Mouse (Mus musculus) ovary, postnatal 10 days (tissue): ENCODE results near the gene Sesn3.
"Not testable (repeated sequence)": the region's sequence is repeated elsewhere in the genome, so short reads cannot be mapped to it uniquely, and the experiment has no call there.

Source experiments
- DNase-seq: peaks from one replicate; pipeline ENCODE4 v3.0.0; 2022; ENCODE audit warnings: low spot score

The Sesn3 gene

DNA sequence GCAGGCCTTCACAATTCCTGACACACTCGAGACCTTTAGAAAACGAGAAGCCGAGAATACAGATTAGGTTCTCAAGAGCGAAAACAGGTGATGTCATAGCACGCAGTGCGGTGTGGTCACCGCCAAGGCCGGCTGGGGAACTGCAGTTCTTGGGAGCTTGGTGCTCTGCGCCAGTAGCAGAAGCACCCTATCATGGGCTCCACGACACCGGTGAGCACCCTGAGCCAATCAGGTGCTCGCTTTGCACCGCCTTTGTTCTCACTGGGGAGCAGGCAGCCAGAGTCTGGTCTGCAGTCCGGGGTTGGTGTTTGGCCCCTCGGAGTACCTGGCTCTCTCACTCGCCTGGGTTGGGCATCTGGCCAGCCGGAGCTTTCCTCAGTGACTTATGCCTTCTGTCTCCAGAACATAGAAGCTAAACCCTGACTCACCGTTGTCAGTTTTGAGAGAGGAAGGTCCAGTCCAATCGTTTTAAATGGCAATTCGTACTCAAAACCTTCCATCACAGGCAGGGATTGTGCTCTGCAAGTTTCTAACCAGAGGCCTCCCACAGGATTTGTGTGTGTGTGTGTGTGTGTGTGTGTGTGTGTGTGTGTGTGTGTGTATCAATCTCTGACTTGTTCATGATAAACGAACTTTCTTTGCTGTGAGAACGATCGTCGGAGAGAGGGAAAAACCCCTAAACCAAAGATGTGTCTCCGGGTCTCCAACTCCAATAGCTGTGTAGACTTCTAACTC, at the start of gene Sesn3:
Sesn3 (plus strand) TSS at position 82 of the 735 bp plus-strand sequence.
- peak; percentile 58 for DNase-seq

DNA sequence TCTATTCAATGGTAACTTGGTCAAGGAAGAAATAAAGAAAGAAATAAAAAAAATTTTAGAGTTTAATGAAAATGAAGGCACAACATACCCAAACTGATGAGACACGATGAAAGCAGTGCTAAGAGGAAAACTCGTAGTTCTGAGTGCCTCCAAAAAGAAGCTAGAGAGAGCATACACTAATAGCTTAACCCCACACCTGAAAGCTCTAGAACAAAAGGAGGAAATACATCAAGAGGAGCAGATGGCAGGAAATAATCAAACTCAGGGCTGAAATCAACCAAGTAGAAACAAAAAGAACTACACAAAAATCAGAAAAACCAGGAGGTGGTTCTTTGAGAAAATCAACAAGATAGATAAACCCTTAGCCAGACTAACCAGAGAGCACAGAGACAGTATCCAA, 47.8 kb upstream of the Sesn3 start:
- not testable (repeated sequence) for DNase-seq

DNA sequence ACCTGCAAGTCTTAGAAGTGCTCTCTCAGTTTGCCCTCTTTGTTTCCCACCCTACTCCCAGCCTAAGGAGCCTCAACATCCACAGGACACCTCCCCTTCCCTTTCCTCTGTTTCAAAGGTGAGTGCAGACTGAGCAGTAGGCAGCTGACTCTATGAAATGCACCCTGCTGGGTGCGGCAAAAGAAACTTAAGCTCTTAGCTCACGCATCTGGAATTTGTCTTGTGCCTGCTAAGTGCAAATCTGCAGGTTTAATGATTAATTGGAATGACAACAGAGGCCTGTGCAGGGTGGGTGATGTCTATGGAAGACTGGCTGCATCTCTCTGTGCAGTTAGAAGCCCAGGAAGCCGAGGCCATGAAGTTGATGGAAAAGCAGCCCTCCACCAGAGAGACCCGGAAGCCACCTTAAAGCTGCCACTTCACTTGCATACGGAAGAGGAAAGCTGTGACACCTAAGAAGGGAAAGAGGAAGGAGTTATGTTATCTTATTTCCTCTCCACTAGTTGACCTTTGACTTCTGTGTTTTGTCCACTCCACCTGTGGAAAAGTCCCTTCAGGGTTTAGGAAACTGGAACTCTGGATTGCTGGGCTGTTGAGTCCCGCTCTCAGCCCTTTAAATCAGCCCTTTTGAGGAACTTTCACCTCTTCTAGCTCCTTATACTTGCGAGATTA, 41.0 kb upstream of the Sesn3 start:
- DNase-seq: no peak

DNA sequence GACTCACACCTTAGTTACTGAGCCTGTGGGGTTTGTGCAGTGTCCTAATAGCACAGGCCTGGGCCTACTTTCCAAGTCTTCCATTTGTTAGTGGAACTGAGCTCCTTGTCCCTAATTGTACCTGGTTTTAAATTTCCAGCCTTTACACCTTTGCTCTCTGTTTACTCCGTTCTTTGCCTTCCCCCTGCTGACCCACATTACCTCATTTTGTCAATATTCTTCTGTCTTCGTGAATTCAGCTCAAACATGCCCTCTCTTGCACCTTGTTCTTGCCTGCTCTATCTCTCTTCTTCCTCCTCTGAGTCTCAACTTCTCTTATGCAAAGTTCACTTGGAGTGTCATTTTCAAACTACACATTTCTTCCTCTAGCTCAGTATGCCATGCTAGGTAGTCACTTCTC, 39.6 kb upstream of the Sesn3 start:
- DNase-seq: no peak

DNA sequence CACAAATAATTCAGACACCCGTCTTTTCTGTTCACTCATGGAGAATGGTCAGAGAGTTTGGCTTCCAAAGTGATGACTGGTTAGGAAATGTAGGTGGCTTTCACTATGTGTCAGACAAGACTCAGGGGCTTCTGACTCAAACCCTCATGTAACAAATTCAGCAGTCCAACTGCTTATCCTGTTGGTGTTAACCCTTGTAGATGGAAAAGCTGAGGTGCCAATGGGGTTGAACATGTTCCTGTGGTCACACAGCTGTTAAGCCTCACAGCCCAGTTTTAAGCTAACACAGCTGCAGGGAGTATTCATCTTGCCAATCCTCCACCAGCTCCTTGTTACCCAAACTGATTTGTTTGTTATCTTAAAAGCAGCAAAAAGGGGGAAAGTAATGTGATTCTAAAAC, 33.9 kb upstream of the Sesn3 start:
- not testable (repeated sequence) for DNase-seq

DNA sequence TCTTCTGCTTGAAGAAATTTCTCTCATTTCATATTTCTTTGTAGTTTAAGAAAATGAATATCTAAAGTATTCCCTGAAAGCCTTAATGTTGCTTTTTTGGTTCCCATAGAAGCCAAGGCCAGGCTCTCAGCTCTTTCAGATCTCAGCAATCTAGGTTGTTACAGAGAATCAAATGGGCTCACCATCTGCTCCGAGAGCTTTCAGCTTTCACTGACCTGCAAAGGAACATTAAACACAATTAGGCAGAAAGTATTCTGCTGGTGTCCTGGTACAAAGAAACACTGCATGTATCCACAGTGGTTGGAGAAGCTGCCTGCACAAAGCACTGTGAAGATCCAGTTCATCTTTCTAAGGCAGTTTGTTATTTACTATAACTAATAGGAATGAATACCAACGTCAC, 32.6 kb upstream of the Sesn3 start:
- no peak for DNase-seq

DNA sequence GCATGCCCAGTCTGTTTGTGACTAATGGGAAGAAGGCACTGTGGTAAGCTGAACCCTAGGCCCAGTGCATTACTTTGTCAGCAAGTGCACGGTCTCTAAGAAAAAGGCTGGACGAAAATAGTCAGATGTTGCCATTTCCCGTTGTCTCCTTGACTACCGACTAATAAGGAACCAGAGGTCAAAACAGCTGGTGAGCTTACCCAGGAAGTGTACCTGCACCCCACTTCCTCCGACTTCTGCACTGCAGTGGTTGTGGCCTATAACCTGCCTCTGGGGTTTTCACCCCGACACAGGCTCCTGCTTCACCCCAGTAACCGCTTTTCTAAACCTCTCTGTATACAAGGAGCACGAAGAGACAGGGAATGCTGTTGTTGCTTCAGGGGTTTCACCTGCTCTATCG, 30.3 kb upstream of the Sesn3 start:
- no peak for DNase-seq

DNA sequence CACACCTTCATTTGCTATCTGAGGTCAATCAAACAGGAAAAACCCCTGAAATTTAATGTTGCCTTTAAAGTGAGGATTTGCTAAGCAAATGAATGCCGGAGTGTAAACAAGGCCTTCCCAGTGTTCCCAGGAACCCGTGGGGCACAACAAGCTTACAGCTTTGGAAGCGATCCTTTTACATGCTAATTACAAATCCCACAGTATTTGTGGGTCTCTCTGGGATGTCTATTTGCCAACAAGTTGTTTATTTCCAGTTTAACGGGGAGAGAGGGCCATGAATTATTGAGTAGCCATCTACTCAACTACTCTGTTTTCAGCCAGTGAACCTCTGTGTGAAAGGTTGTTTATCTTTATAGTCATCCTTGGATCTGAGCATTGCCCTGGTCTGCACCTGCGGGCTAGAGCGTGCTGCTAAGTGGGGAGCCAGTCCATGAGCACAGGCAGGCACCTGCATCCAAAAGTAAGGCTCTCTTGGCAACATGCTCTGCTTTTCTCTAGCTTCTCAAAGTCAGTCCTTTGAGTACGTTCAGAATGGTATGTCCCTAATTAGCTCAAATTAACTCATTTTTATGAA, 29.8 kb upstream of the Sesn3 start:
- DNase-seq: no peak

DNA sequence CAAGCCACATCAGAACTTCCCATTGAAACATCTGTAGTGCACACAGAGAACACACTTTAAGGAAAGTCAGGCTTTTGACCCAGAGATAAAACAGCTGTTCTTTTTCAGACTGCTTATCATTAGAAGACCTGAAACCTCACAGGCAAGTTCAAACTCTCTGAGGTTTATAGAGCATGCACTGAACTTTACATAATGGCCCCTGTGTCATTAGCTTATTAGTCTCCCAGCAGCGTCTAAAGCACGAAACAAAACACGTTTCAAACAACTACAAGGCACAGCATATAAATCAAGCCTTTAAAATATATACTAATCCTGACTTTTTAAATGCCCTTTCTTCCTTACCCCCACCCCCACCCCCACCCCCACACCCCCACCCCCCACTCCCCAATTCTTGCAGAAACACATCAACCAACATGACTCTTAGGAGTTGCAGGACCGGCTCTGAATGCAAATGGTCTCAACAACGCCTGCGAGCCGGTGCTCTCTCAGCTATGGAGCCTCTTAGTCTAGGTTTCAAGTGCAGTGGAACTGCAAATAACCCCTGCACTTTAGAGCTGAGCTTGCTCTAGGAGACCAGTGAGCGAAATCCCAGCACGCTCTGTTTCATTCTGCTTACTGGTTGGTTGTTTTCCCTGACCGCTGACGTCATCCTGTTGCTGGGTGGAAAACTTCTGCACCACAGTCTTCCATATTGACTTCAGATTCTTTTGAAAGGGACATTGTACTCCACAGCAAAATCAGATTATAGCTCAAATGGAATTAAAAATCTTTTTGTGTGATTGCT, 28.7 kb upstream of the Sesn3 start:
- no peak for DNase-seq

DNA sequence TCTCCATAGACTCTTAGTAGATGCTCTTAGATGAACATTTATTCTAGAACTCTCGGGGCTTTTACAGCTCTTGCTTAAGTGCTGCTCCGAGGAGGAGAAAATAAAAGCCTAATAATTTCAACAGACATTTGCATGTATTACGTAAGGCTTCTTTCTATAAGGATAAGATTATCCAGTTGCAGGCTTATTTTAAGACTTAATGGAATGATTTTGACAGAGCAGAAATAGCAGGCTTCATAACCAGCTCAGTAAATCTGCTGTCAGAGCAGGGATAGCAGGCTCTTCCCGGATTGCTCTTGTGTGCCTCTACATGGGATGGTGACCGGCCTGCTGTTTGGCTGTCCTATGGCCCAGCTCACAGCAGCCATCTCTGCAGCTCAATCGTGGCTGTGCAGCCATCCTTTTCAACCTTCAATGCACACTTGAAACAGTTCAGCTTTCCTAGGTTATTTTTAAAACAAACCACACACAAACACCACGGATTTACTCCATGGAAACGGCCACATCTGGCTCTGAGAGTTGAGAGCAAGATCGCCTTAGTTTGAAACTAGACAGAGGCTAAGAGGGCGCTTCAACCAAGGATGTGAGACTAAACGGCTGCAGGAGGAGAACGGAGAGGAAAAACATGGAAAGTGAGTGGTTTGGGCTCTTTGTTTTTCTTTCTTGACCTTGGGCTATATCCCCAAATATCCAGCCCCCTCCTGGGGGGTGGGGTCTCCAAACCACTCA, 27.2 kb upstream of the Sesn3 start:
- DNase-seq: no peak

DNA sequence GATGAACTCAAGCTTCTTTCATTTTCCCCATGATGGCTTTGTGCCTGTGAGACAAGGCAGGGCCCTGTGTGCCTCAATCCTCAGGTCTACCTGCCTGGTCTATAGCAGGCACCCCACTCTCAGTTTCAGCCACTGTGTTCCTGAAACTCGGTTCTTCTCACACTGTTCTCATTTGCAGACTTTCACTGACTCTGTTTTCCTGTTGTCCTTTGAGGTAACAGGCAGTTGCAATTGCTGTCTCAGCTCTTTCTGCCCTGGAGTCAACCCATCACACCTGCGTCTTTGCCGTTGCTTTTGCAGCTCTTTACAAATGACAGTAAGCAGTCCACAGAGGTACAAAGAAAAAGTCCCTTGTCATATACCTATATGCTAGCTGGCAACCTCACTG, 26.7 kb upstream of the Sesn3 start:
- no peak for DNase-seq

DNA sequence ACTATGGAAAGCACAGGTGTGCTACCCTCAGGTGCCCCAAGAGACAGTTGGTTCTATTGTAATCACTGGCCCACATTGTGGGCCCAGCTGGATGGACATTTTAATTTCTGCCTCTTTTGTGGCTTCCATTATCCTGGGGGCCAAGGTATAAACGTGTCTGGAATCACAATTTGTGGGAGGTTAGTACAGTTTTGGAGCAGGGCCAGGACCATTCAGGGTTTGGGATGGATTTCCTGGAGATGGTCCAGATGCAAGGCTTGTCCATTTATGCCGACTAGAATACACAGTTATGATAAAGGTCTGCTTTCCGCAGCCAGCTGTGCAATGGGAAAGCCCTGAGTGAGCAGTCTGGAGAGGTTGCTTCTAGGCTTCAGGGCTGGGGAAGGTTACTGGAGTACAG, 13.7 kb upstream of the Sesn3 start:
- DNase-seq: no peak

DNA sequence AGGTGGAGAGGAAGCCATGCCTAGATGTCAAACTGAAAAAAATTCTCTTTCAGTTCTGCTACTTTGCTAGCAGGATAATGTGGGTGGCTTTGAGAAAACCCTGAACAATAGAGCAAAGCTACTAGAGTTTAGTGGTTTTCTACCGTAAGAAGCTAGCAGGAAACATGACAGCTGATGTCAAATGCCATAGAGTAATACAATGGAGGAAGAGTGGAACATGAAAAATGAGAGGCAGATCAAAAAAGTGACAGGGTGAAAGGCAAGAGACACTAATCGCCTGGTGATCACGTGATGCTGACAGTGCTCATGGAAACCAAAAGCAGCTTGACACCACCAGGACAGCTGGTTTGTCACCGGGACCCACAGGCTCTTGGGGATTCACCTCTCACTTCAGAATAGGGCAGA, 12.3 kb upstream of the Sesn3 start:
- DNase-seq: no peak

DNA sequence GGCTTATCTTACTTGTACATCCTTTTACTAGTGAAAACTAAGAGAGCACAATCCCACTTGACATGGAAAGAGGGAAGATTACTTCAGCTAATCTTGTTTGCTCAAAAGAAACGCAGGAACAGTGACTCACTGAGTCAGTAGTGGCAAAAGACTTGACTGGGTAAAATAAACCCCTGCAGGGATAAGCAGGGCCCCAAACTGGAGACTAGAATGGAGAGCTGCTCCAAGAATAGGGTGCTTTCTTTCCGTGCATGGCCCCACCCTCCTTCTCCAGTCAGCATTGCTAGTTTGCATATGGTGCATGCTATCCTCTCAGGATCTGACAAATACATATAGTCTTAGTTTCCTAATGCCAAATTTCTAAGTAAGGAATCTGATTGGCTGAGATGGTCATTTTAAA, 8.4 kb upstream of the Sesn3 start:
- DNase-seq: no peak

DNA sequence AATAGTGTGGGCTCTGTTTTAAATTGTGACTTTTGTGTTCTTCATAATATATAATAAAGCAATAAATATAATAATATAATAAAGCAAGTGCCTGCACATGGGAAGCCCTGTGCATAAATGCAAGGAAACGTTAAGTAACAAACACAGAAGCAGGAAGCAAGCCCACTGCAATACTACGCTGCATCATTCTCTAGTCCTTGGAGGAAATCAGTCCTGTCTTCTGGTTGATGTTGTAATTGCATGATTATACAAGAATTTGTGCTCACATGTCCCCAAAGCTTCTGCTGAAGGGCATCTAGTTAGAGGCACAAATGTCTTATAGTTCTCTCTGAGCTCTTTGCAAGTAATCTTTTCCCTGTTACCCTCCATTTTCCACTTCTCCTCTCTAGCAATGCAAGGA, 6.3 kb upstream of the Sesn3 start:
- no peak for DNase-seq

DNA sequence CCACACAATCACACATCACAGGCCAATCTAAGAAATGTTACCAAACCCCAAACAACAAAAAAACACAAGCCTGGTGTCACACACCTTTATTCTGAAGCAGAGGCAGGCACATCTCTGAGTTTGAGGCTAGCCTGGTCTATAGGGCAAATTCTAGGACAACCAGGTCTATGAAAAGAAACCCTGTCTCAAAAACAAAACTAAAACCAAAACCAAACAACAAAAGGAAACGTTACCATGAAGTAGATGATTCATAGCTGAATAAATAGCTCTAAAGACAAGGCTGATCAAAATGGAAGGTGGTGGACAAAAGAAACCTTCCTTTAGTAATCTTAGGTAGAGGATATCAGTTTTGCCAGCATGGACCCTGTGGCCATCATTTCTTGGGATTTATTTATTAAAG, 1.9 kb upstream of the Sesn3 start:
- DNase-seq: no peak

DNA sequence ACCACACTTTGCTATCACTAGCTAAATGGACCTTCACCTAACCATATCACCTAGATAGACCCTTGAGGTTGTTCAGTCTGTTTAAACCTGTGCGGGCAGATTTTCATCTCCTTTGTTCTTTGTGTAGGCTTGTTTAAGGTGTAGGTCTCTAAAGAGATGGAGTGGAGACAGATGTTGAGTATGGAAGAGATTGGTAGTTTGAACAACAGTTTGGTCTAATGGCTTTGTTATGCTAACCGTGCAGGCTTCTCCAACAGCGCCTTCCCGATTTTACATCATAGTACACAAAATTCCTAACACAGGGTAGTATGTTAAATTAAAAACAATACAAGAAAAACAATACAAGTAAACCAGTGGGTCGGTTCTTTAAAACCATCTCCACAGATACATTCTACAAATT, 281 bp upstream of the Sesn3 start:
- no peak for DNase-seq

DNA sequence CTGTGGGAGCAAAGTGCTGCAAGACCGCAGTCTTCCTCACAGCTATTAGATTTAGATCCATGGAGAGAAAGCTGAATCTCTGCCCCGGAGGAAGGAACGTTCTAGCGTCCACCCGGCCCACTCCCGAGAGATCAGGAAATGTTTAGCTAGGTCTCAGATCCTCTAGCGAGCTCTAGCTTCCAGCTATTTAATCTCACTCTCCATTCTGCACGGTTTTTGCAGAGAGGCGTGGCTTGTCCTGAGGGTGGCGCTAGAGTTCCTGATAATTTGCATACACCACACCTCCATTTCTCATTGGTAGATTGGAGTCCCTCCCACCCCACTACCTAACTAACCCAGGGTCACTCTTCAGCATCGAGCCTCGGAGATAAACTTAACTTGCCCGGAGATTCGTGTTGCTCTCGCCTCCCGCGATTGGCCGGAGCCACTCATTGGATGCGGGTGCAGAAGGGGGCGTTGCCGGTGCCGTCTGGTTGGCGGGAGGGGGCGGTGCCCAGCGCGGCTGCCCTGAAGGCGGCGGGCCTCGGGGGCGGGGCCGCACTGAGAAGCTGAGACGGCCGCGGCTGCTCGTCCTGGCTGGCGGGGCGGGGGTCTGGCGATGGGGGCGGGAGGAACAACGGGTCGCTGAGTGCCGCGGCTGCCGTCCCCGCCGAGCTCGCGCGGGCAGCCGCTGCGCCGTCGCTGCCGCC, 1.1 kb downstream of the Sesn3 start:
- DNase-seq: peak; percentile 87

DNA sequence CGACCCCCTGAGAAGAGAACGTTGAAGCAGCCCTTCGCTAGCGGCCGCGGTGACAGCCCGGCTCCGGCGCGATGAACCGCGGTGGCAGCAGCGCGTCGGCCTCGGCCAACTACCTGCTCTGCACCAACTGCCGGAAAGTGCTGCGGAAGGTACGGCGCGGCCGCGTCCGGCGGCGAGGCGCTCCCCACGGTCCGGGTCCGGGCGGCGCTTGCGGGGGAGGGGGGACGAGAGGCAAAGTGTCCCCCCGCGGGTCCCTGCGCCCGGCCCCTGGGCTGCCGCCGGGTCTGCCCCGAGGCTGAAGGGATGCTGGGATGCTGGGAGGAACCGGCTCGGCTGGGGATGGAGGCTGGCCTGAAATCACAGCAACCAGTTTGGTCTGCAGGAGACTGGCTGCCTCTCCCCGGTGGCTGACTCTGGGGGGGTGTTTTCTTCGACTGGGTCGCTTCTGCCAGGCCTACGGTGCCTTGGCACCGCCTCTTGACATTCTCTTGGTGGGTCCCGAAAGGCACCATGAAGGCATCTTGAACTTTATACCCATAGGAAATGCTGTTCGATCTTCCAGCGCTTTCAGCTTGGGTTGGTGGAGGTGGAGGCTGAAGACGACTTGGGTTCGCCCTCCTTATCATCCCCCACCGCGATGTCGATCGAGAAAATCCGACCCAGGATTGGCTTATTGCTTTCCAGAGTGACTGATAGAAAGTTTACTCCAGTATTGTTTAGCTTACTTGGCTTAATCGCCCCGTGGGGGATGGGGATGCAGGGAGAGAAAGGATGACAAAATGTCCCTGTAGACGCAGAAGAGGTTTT, 1.8 kb downstream of the Sesn3 start:
- peak; percentile 26 for DNase-seq

DNA sequence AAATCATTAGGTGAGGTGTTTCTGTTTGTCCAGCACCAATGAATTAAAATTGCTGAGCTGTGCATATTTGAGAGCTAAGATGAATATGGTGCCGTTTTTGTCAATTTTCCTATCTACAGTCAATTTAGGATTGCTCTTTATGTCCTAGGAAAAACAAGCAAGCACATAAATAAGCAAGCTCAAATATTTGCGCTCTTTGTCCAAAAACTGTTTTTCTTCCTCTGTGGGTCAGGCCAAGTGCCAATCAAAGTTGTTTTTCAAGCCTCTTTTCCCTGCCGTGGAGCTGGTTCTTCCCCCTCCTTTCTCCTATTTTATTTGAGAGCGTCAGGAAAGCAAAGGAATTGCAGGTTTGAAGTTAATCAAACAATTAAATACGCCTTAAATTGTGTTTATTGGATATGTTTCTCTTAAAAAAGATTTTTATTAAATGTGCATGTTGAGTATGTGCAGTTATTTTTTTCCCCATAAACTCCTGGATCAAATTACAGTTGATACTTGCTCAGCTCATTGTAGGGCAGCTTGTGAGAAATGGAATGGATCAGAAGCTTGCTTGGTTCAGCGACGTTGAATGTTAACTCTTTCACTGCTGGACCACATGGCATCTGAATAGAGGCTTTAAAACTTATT, 2.6 kb downstream of the Sesn3 start:
- no peak for DNase-seq
